Mouse (Mus musculus): ENCODE data around the gene Trarg1. TPM values are rescaled to one million over a fixed set of nuclear protein-coding genes. Genes with fewer than 3 reads are reported as not detected.

Gene Trarg1
- polyA plus RNA-seq, 1 experiment = 0.19 TPM

GRCm38 (mm10) chr11:76645955-76646354 lies 33.7 kb upstream of the Trarg1 start:
- H3K4me1 ChIP-seq (ENCODE audit: control insufficient read depth, insufficient read depth, low read length) = peaks cover 11% of the 10 kb centered on the region
- no peak for TF ChIP-seq POLR2A (IDR thresholded peaks at IDR 0.05; ENCODE audit: control insufficient read depth, low read depth, low read length)
- TF ChIP-seq CTCF (IDR thresholded peaks at IDR 0.05; ENCODE audit: control insufficient read depth, insufficient read depth, insufficient replicate concordance, low read depth, low read length) = peak; percentile 99
- H3K27ac ChIP-seq (ENCODE audit: control insufficient read depth, insufficient read depth, low read depth, low read length) = no peak overlapping the region
- no peaks in the 10 kb centered on the region for H3K36me3 ChIP-seq (ENCODE audit: control insufficient read depth, insufficient read depth, low read length)
- H3K27me3 ChIP-seq (ENCODE audit: control insufficient read depth, insufficient read depth, low read length) = no peaks in the 10 kb centered on the region; the same call in 1 of the 2 replicates
- peak overlapping the region; percentile 67 for H3K4me3 ChIP-seq (ENCODE audit: control insufficient read depth, low read depth, low read length)

GRCm38 (mm10) chr11:76647062-76647461 lies 32.5 kb upstream of the Trarg1 start:
- Histone ChIP-seq H3K27me3 (ENCODE audit: control insufficient read depth, insufficient read depth, low read length) (no peaks in the 10 kb centered on the region; the same call in 1 of the 2 replicates), H3K4me3 (ENCODE audit: control insufficient read depth, low read depth, low read length) (peak overlapping the region; percentile 11; the same call in 1 of the 2 replicates)

GRCm38 (mm10) chr11:76647500-76647899 lies 32.1 kb upstream of the Trarg1 start:
- Histone ChIP-seq H3K4me1 (ENCODE audit: control insufficient read depth, insufficient read depth, low read length) (peaks cover 11% of the 10 kb centered on the region), H3K27me3 (ENCODE audit: control insufficient read depth, insufficient read depth, low read length) (no peaks in the 10 kb centered on the region; the same call in 1 of the 2 replicates), H3K4me3 (ENCODE audit: control insufficient read depth, low read depth, low read length) (peak overlapping the region; percentile 11; the same call in 1 of the 2 replicates), H3K27ac (ENCODE audit: control insufficient read depth, insufficient read depth, low read depth, low read length) (no peak overlapping the region), H3K36me3 (ENCODE audit: control insufficient read depth, insufficient read depth, low read length) (no peaks in the 10 kb centered on the region)
- peak; percentile 88 for TF ChIP-seq CTCF (IDR thresholded peaks at IDR 0.05; ENCODE audit: control insufficient read depth, insufficient read depth, insufficient replicate concordance, low read depth, low read length)
- no peak for TF ChIP-seq POLR2A (IDR thresholded peaks at IDR 0.05; ENCODE audit: control insufficient read depth, low read depth, low read length)

More at GRCm38 (mm10) chr11:76647062-76647461, 32.5 kb upstream of the Trarg1 start:
- Histone ChIP-seq H3K4me1 (ENCODE audit: control insufficient read depth, insufficient read depth, low read length) (peaks cover 11% of the 10 kb centered on the region), H3K27ac (ENCODE audit: control insufficient read depth, insufficient read depth, low read depth, low read length) (no peak overlapping the region), H3K36me3 (ENCODE audit: control insufficient read depth, insufficient read depth, low read length) (no peaks in the 10 kb centered on the region)
- TF ChIP-seq POLR2A (IDR thresholded peaks at IDR 0.05; ENCODE audit: control insufficient read depth, low read depth, low read length) (no peak), CTCF (IDR thresholded peaks at IDR 0.05; ENCODE audit: control insufficient read depth, insufficient read depth, insufficient replicate concordance, low read depth, low read length) (no peak)

- peaks cover 7% of the 10 kb centered on the region for H3K4me1 ChIP-seq (ENCODE audit: control insufficient read depth, insufficient read depth, low read length)
- no peak for TF ChIP-seq CTCF (IDR thresholded peaks at IDR 0.05; ENCODE audit: control insufficient read depth, insufficient read depth, insufficient replicate concordance, low read depth, low read length)
- no peak for TF ChIP-seq POLR2A (IDR thresholded peaks at IDR 0.05; ENCODE audit: control insufficient read depth, low read depth, low read length)
- no peak overlapping the region for H3K4me3 ChIP-seq (ENCODE audit: control insufficient read depth, low read depth, low read length)
- no peaks in the 10 kb centered on the region for H3K36me3 ChIP-seq (ENCODE audit: control insufficient read depth, insufficient read depth, low read length)
- H3K27me3 ChIP-seq (ENCODE audit: control insufficient read depth, insufficient read depth, low read length) = no peaks in the 10 kb centered on the region
- H3K27ac ChIP-seq (ENCODE audit: control insufficient read depth, insufficient read depth, low read depth, low read length) = no peak overlapping the region
Measured at GRCm38 (mm10) chr11:76650862-76651560, 28.6 kb upstream of the Trarg1 start.

GRCm38 (mm10) chr11:76652838-76653334 lies 26.7 kb upstream of the Trarg1 start:
- Histone ChIP-seq H3K36me3 (ENCODE audit: control insufficient read depth, insufficient read depth, low read length) (no peaks in the 10 kb centered on the region), H3K4me3 (ENCODE audit: control insufficient read depth, low read depth, low read length) (no peak overlapping the region), H3K27ac (ENCODE audit: control insufficient read depth, insufficient read depth, low read depth, low read length) (no peak overlapping the region), H3K27me3 (ENCODE audit: control insufficient read depth, insufficient read depth, low read length) (no peaks in the 10 kb centered on the region), H3K4me1 (ENCODE audit: control insufficient read depth, insufficient read depth, low read length) (no peaks in the 10 kb centered on the region; the same call in 1 of the 2 replicates)
- TF ChIP-seq POLR2A (IDR thresholded peaks at IDR 0.05; ENCODE audit: control insufficient read depth, low read depth, low read length) (no peak), CTCF (IDR thresholded peaks at IDR 0.05; ENCODE audit: control insufficient read depth, insufficient read depth, insufficient replicate concordance, low read depth, low read length) (no peak)

- no peak for TF ChIP-seq POLR2A (IDR thresholded peaks at IDR 0.05; ENCODE audit: control insufficient read depth, low read depth, low read length)
- no peak for TF ChIP-seq CTCF (IDR thresholded peaks at IDR 0.05; ENCODE audit: control insufficient read depth, insufficient read depth, insufficient replicate concordance, low read depth, low read length)
- Histone ChIP-seq H3K27ac (ENCODE audit: control insufficient read depth, insufficient read depth, low read depth, low read length) (no peak overlapping the region), H3K4me3 (ENCODE audit: control insufficient read depth, low read depth, low read length) (no peak overlapping the region)
Measured at GRCm38 (mm10) chr11:76655106-76655505, 24.5 kb upstream of the Trarg1 start.

GRCm38 (mm10) chr11:76657450-76657970 lies 22.1 kb upstream of the Trarg1 start:
- H3K4me3 ChIP-seq (ENCODE audit: control insufficient read depth, low read depth, low read length) = no peak overlapping the region
- H3K27me3 ChIP-seq (ENCODE audit: control insufficient read depth, insufficient read depth, low read length) = no peaks in the 10 kb centered on the region
- H3K36me3 ChIP-seq (ENCODE audit: control insufficient read depth, insufficient read depth, low read length) = no peaks in the 10 kb centered on the region
- H3K4me1 ChIP-seq (ENCODE audit: control insufficient read depth, insufficient read depth, low read length) = no peaks in the 10 kb centered on the region
- TF ChIP-seq POLR2A (IDR thresholded peaks at IDR 0.05; ENCODE audit: control insufficient read depth, low read depth, low read length) (no peak), CTCF (IDR thresholded peaks at IDR 0.05; ENCODE audit: control insufficient read depth, insufficient read depth, insufficient replicate concordance, low read depth, low read length) (no peak)
- no peak overlapping the region for H3K27ac ChIP-seq (ENCODE audit: control insufficient read depth, insufficient read depth, low read depth, low read length)

More at GRCm38 (mm10) chr11:76655106-76655505, 24.5 kb upstream of the Trarg1 start:
- H3K4me1 ChIP-seq (ENCODE audit: control insufficient read depth, insufficient read depth, low read length) = no peaks in the 10 kb centered on the region; the same call in 1 of the 2 replicates
- H3K27me3 ChIP-seq (ENCODE audit: control insufficient read depth, insufficient read depth, low read length) = no peaks in the 10 kb centered on the region
- no peaks in the 10 kb centered on the region for H3K36me3 ChIP-seq (ENCODE audit: control insufficient read depth, insufficient read depth, low read length)

All from testis, adult 2 months (tissue).